Mouse (Mus musculus) macrophage (primary cell): ENCODE data around the gene Dbi. TPM values are rescaled to one million over a fixed set of nuclear protein-coding genes. Genes with fewer than 3 reads are reported as not detected.

ENCODE experiments used
- H3K27ac ChIP-seq: fragments of 350-480 bp; formaldehyde crosslinking; 2 replicates; pipeline ENCODE4 v1.9.0; 2021
- H3K36me3 ChIP-seq: fragments of 350-480 bp; formaldehyde crosslinking; 2 replicates; pipeline ENCODE4 v1.9.0; 2021; ENCODE audit errors: inconsistent target
- H3K4me3 ChIP-seq: fragments of 350-480 bp; formaldehyde crosslinking; 2 replicates; pipeline ENCODE4 v1.9.0; 2021; ENCODE audit errors: inconsistent target
- H3K79me2 ChIP-seq: fragments of 350-480 bp; formaldehyde crosslinking; 2 replicates; pipeline ENCODE4 v1.9.0; 2021; ENCODE audit errors: inconsistent target
- WGBS: methylation state at CpG from one replicate; pipeline ENCODE4 v1.1.7; 2026; ENCODE audit warnings: inconsistent platforms; ENCODE audit not compliant: missing documents; 5-methylcytosine and 5-hydroxymethylcytosine counted together
- polyA plus RNA-seq: library from polyadenylated mRNA; stranded (reverse); fragments of 250-400 nt; gene quantifications from 3 replicates; pipeline ENCODE4 v1.2.4, GENCODE M21; 2018; ENCODE audit warnings: inconsistent platforms
- total RNA-seq, 78 experiments: library from RNA; depleted of rRNA; stranded (reverse); fragments of 250-400 nt; gene quantifications; 1 replicate in 9 of 78; 2 replicates in 24 of 78; 3 replicates in 43 of 78; 4 replicates in 2 of 78; pipeline ENCODE4 v1.2.4; 2018; ENCODE audit warnings: inconsistent platforms in 56 of 78

Dbi gene
- total RNA-seq (2018; cell fraction: chromatin; rRNA removed) = 100 to 1,000 TPM in 1 of 26 experiments, 10 to 100 TPM in 25; 11.7 to 112 (median 32.5) TPM
- total RNA-seq (2018; cell fraction: cytosol; rRNA removed) = 100 to 1,000 TPM; 145 to 270 (median 194) TPM
- total RNA-seq (2018; cell fraction: nucleus; rRNA removed) = 10 to 100 TPM; 25.6 to 85.6 (median 42.4) TPM
- 235 to 420 TPM (median 317 TPM) in 3 replicates for polyA plus RNA-seq

DNA sequence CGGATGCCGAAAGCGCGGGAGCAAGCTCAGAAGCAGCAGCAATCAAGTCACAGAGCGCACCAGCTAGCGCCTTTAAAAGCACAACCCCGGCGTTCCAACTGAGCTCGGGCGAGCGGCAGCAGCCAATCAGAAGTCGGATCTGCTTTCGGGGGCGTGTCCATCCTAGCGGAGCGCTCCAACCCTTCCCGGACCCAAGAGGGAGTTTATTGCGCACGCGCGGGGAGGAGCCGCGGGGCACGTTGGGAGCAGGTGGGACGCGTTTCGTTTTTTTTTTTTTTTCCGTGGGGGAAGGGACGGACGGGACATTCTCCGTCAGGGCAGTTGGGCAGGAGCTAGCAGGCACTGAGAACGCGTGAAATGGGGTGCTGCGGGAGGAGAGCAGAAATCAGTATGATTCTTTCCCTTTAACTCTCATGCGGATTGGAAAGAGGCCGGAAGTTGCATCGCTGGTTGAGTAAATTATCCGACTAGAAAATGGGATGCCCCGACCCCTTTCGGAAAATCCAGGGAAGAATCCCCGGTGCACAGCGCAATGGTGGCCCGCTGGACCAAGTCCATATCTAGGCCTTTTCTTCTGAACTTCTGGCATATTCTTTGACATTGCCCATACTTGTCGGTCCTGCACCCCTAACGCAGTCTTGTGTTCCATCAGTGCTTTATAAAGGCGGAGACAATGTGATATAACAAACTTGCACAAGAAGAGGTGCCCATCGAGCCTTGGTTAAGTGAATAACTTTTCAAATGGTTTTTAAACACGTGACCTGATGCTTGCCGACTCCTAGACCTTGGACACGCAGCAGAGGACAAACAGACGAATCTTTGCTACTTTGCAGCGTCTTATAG lies at the start of gene Dbi, which contains the start of gene 3110009E18Rik:
Gene Dbi (minus strand): TSS at position 110 of the 843 bp plus-strand sequence.
Gene 3110009E18Rik (plus strand): TSS at position 219 of the 843 bp plus-strand sequence.
- Histone ChIP-seq H3K79me2 (peaks cover 37% of the 10 kb centered on the region), H3K4me3 (peak within 1 kb of the TSS; percentile 96), H3K36me3 (peaks cover 12% of the 10 kb centered on the region), H3K27ac (peak within 1 kb of the TSS; percentile 94)
- under 1% methylated on average over 51 of the region's 52 CpGs for WGBS

DNA sequence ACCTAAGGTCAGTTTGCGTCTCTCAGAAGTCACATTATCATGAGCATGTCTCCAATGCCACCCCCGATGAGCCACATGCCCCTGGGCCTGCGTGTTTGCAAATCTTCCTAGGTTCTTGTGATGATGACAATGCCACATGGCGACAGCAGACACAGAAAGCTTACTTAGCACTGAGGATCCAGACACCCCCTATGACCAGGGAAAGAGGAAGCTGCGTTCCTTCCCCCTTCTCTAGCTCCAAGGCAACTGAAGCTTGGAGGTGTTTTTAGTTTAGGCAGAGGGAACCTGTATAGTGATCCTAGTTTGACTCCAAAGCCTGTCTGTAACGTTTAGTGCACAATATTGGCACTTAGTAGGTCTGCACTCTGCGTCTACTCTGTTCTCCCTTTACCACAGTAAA lies 49.4 kb upstream of the Dbi start:
- Histone ChIP-seq H3K4me3 (no peak overlapping the region), H3K36me3 (no peaks in the 10 kb centered on the region), H3K79me2 (no peaks in the 10 kb centered on the region), H3K27ac (0 out of 2 replicates have a peak overlapping the region, but pooled peaks have one; percentile 5)
- WGBS = 64% methylated on average over 6 of the region's 7 CpGs

DNA sequence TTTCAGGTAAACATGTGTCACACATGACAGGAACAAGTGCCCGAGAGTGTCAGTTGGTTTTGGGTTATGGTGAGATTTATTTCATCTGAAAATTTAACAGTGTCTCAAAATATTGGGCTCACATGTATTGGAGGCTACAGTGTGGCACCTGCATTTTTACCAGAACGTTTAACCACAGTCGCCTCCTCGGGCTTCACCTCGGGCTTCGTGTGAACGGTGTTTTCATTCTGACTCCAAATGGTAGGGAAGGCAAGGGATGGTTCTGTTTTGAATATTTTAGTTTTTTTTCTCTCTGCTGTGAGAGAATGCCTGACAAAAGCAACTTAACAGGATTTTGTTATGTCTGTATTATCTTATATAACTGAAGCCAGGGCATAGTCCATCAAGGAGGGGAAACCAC lies 47.8 kb upstream of the Dbi start:
- Histone ChIP-seq H3K79me2 (no peaks in the 10 kb centered on the region), H3K27ac (no peak overlapping the region), H3K4me3 (no peak overlapping the region), H3K36me3 (no peaks in the 10 kb centered on the region)
- WGBS = 94% methylated on average over 7 of the region's 7 CpGs

DNA sequence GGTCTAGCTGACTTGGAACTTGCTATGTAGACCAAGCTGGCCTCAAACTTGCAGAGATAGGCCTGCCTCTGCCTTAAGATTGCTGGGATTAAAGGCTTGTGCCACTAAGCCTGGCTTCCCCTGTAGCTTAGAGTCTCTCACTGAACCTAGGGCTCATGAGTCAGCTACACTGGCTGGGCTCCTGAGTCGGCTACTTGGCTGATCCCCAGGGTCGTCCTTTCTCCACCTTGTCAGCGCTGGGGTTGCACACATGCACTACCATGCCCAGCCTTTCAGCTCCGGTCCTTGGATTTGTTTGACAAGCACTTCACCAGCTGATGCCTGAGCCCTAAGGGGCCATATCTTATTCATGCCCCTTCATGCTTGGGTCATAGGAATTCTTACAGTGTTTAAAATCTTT lies 47.1 kb upstream of the Dbi start:
- no peaks in the 10 kb centered on the region for H3K79me2 ChIP-seq
- H3K27ac ChIP-seq = no peak overlapping the region
- no peak overlapping the region for H3K4me3 ChIP-seq
- WGBS = 90% methylated on average over 4 of the region's 4 CpGs
- no peaks in the 10 kb centered on the region for H3K36me3 ChIP-seq

DNA sequence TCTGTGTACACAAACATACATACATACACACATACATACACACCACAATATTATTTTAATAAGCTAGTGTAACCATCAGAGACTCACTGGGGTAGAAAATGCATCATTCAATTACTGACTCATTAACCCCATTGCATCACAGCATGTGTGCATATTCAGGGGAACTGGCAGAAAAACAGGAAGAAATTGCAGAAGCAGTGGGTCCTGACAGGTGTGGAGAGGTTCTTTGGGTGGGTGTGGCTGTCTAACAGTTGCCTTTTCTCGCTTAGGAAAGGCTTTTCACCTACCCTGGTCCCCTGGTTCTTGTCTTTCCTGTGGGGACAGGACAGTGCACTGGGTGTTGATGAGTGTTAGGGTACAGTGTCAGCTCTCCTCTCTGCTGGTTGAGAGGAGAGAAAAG lies 41.7 kb upstream of the Dbi start:
- no peak overlapping the region for H3K27ac ChIP-seq
- WGBS = 25% methylated on average over 1 of the region's 1 CpGs
- H3K79me2 ChIP-seq = no peaks in the 10 kb centered on the region
- no peak overlapping the region for H3K4me3 ChIP-seq
- H3K36me3 ChIP-seq = no peaks in the 10 kb centered on the region

DNA sequence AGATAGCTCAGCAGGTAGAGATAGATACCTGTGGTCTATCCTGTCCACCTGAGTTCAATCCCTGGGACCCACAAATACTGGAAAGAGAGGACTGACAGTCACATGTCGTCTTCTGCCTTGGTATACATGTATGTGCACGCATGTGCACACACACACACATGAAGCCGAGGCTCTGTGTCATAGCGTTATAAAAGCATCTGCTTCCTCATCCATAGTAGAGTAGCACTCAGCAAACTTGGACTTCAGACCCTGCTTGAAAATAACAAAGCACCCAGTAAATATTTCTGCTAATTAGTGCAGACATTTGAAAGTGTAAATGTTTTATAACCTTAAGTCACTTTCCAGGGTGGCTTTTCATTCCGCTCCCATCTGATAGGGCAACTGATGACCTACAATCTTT lies 40.6 kb upstream of the Dbi start:
- Histone ChIP-seq H3K27ac (no peak overlapping the region), H3K79me2 (no peaks in the 10 kb centered on the region), H3K4me3 (no peak overlapping the region), H3K36me3 (no peaks in the 10 kb centered on the region)
- 94% methylated on average over 5 of the region's 5 CpGs for WGBS

DNA sequence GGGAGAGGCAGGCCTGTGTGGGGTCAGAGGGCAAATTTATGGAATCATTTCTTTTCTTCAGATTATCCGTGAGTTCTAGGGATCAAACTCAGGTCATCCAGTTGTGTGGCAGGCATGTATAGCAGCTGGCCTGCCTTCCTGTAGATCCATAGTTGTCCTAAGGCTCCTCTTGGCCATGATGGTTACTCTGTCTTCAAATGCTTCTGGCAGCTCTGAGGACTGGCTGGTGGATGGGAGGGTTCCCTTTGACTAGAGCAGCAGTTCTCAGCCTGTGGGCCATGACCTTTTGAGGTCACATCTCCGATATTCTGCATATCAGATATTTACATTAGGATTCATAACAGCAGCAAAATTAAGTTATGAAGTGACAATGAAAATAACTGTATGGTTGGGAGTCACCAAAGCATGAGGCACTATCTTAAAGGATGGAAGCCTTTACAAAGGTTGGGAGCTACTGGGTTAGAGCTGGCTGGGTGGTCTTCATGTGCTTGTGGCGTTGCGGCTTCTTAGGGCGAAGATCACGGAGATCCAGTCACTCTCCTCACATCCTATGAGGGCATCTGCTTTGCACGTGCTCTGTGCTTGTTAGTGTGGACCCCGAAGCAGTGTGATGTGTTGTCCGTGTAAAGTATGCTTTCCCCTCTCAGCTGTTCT lies 37.7 kb upstream of the Dbi start:
- 98% methylated on average over 8 of the region's 9 CpGs for WGBS
- H3K4me3 ChIP-seq = no peak overlapping the region
- H3K36me3 ChIP-seq = no peaks in the 10 kb centered on the region
- H3K79me2 ChIP-seq = no peaks in the 10 kb centered on the region
- no peak overlapping the region for H3K27ac ChIP-seq

DNA sequence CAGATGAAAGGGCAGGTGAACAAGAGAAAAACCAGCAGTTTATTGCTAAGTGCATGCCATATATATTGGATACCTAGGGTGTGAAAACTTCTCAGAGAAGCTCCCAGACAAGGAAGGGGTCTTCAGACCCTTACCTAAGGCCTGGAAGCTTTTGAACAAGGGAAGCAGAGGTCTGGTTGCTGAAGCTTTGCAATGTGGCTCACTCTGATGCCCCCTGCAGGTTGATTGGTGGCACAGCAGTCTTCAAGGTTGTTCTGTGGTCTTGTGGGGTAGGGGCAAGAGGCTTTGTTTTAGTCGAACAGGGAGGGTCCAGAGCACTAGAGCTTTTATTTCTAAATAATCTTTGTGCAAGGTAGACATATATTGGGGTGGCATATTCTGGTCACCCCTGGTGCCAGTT lies 34.4 kb upstream of the Dbi start:
- Histone ChIP-seq H3K27ac (no peak overlapping the region), H3K4me3 (no peak overlapping the region), H3K36me3 (no peaks in the 10 kb centered on the region), H3K79me2 (no peaks in the 10 kb centered on the region)
- WGBS = 29% methylated on average over 1 of the region's 1 CpGs

DNA sequence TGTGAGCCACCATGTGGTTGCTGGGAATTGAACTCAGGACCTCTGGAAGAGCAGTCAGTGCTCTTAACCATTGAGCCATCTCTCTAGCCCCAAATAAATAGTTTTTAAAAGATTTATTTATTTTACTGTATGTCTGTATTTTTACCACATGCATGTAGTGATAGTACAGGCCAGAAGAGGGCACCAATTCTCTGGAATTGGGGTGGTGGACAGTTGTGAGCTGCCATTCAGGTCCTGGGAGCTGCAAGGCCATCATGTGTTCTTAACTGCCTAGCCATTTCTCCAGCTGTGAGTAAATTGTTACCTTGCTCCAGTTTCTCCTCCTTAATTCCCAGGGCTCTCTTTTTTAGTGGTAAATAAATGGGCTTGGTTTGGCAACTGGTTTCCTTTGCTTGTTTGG lies 33.4 kb upstream of the Dbi start:
- H3K79me2 ChIP-seq = no peaks in the 10 kb centered on the region
- no peaks in the 10 kb centered on the region for H3K36me3 ChIP-seq
- no peak overlapping the region for H3K4me3 ChIP-seq
- no peak overlapping the region for H3K27ac ChIP-seq

DNA sequence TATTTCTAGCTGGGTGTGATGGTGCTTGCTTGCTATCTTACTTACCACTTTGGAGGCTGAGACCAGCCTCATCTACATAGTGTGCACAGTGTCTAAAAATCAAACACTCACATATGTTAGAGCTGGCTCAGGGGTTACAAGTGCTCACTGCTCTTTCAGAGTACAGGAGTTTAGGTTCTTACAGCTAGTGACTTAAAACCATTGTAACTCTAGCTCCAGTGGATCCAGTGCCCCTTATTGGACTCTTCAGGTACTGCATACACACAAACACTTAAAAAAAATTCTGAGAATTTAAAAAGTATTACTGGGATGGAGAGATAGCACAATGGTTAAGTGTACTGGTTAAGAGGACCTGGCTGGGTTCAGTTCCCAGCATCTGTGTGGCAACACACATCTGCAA lies 26.1 kb upstream of the Dbi start:
- Histone ChIP-seq H3K4me3 (no peak overlapping the region), H3K36me3 (no peaks in the 10 kb centered on the region), H3K79me2 (no peaks in the 10 kb centered on the region), H3K27ac (no peak overlapping the region)

DNA sequence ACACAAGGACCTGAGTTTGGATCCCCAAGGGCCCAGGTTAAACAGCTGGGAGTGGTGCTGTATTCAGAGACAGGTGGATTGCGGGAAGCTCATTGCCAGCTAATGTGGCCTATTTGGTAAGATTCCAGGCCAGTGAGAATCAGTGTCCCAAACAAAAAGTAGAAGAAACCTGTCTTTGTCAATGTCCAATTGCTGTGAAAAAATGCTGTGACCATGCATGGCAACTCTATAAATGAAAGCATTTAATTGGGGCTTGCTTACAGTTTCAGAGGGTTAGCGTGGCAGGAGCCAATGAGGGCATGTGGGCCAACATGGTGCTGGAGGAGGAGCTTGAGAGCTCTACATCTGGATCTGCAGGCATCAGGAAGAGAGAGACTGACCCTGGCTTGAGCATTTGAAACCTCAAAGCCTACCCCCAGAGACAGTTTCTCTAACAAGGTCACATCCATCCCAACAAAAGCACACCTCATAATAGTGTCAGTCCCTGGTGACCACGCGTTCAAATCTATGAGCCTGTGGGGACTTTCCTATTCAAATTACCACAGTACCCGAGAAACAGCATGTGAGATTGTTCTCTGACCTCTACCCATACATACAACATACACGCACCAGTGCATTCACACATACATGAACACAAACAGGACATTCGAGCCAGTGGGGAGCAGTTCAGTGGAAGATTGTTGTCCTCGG lies 24.8 kb upstream of the Dbi start:
- 96% methylated on average over 6 of the region's 8 CpGs for WGBS

DNA sequence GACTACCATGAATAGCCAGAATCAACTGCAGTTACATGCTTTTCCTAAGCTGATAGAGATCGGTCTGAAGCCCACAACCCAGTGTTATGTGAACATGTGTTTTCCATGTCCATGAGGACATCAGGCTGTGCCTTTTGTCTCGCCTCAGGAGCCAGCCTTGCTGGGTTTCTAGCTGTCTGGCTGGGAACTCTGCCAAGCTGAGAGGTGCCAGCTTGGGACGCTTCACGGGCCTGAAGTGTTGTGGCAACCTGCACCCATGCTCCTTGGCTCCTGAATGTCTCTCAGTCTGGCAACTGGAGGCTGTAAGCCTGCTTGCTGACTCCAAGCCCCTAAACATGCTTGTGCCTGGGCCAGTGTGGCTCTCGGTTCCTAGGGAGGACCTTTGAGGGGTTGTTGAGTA lies 21.7 kb upstream of the Dbi start:
- 89% methylated on average over 5 of the region's 5 CpGs for WGBS
- no peak overlapping the region for H3K4me3 ChIP-seq
- H3K79me2 ChIP-seq = no peaks in the 10 kb centered on the region

More for the DNA sequence above, 24.8 kb upstream of the Dbi start:
- Histone ChIP-seq H3K36me3 (no peaks in the 10 kb centered on the region), H3K4me3 (no peak overlapping the region), H3K79me2 (no peaks in the 10 kb centered on the region), H3K27ac (no peak overlapping the region)

DNA sequence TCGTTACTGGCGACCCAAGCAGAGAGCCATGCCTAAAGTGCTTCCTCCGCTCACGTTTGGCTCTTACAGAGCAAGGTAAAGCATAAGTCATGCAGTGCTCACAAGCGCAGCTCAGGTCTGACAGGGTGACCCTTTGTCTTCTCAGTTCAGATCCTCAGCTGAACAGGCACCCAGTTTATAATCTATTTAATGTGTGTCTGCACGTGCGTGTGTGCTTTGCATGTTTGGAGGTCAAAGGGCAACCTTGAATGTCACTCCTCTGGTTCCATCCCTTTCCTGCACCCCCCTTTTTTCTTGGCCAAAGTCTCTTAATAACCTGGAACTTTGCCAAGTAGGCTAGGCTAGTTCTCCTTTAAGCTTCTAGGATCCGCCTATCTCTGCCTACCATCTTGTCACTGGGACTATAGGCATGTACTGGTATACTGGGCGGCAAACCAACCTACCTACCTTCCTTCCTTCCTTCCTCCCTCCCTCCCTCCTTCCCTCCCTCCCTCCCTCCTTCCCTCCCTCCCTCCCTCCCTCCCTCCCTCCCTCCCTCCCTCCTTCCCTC lies 19.3 kb upstream of the Dbi start:
- Histone ChIP-seq H3K4me3 (no peak overlapping the region), H3K36me3 (no peaks in the 10 kb centered on the region), H3K79me2 (no peaks in the 10 kb centered on the region), H3K27ac (no peak overlapping the region)
- 89% methylated on average over 8 of the region's 9 CpGs for WGBS

More for the DNA sequence above, 21.7 kb upstream of the Dbi start:
- Histone ChIP-seq H3K27ac (no peak overlapping the region), H3K36me3 (no peaks in the 10 kb centered on the region)

DNA sequence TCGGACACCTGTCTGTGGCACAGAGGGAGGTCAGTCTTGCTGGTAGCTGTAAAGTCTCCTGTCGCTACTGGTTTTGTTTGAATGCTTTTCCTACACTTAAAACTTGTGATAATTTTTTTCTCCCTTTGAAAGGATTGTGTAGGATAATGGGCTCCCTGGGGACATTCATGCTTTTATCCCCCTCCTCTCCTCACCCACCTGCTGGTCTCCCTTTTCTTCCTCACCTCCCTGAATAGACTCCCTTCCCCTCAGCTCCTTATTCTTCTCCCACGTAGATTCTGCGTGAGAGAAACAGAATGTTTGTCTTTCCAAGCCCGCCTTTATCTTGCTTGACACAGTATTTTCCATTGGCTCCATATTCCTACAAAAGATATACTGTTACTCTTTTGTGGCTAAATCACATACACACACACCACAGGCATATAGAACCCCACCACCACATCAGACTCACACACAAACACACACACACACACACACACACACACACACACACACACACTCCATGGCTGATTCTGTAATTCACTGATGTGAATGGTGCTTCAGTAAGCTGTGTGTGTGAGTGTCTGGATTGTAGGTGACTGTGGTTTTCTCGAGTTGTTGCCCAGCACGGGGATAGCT lies 18.2 kb upstream of the Dbi start:
- Histone ChIP-seq H3K36me3 (no peaks in the 10 kb centered on the region), H3K4me3 (no peak overlapping the region), H3K27ac (no peak overlapping the region), H3K79me2 (no peaks in the 10 kb centered on the region)
- 90% methylated on average over 7 of the region's 7 CpGs for WGBS
